Mouse (Mus musculus): ENCODE data around the gene Suds3.

The Suds3 gene

DNA sequence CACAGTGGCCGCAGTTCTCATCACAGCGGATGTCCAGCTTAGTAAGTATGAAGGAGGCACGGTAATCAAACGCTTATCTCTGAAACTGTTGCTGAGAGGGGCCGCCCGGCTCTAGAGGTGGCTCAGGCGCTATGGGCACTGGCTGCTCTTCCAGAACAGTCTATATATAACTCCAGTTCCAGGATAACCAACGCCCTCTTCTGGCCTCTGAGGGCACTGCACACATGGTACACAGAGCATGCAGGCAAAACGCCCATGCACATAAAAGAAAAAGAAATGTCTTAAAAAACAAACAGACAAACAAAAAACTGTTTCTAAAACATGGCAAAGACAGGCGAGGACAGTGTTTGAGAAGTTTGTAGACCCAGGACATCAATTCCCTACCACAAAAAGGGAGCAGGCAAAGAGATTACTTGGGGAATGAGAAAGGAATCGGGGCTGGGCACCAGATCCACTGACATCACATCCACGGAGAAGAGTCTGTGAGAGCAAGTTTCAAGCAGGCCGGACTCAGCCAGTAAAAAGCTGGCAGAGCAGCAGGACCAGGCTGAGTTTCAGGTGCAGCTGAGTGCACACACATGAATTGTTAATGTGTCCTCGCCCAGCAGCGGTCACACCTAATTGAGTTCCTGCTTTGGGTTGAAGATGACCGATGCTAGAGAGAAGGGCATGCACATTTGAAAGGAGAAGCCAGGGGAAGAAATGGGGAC lies 4.7 kb downstream of the Suds3 start:
- DNase-seq = peak in 1 of 2 experiments; percentile 63

DNA sequence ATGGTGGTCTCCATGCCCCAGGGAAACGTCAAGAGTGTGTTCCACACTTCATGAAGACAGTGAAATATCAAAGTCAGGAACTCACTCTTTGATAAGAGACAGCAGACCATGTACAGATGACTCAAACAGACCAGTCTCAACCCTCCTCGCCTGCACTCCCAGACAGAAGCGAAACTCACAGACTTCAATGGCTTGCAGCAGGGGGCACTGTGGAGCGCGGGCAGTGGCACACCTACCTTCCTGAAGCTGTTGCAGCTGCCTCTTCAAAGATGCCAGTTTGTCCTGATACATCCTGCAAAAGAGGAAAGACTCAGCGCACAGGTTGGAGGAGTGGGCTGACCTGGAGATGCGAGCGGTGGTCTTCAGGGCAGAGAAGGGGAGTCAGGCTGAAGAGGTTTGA lies 6.4 kb downstream of the Suds3 start:
- DNase-seq = peak in 1 of 2 experiments; percentile 60

DNA sequence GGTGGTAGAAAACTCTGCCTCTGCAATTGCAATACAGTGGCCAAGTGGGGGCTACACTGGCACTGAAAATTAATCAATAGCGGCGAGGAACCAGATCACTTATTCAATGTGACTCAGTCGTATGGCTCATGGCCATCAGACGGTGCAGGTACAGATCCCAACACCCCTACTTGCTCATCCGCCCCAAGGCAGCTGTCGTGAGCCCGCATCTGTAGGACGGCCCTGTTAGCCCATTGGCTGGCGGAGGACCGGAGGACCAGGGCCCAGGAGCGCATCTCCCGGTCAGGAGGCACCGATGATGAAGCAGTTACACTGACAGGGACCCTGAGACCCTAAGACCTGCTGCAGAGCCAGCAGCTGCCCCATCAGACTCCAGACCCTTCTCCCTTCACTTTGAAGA lies 7.2 kb downstream of the Suds3 start:
- no peak for DNase-seq

DNA sequence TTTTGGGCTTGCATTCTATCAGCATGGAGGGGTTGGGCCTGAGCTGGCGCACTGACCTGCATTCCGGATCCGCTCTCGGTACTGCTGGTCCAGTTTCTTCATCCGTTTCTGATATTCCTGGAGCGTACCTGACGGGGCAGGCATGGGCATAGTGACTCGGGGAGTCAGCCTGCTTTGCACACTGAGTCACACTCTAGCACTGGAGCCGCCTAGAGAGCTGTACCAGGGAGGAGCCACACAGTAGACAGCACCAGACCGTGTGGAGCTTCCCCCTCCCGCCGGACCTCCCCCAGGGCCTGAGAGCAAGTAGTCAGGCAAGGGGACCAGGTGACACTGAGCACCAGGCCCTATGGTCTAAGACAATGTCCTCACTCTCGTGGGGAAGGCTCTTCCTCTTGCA lies 7.6 kb downstream of the Suds3 start:
- no peak for DNase-seq

DNA sequence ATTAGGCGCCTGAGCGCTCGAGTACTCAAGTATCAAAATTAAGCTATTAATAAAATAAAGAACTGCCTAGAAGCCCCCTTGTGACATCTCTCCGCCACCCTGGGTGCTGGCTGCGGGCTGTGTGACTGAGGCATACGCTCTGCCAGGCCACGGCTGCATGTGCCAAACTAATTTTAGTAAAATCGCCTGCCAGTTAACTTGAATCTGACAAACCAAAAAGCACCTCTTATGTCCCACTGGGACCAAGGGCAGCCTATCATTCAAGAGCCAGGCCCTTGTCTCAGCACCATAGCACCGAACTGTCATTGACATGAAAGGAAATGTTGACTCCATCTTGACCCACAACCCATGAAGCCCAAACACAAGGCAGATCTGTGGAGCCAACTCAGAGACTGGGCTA lies 10.2 kb downstream of the Suds3 start:
- DNase-seq = peak; percentile 57 to 73

DNA sequence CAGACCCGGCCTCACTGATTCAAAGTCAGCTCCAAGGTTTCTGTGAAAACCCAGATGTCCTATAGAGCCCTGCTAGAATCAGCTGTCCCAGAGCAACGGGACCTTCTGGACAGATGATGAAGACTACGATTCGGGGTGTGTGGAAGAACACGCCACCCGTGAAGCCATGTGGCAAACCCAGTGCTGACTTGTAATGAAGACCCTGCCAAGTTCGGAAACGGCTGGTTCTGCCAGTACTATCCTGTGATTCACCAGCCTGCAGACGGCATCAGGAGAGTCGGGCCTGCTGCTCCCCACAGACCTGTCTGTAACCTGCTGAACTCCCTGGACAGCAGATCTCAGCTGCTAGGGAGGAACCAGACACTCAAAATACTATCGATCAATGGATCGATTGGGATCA lies 11.6 kb downstream of the Suds3 start:
- peak in 1 of 2 experiments; percentile 35 for DNase-seq

DNA sequence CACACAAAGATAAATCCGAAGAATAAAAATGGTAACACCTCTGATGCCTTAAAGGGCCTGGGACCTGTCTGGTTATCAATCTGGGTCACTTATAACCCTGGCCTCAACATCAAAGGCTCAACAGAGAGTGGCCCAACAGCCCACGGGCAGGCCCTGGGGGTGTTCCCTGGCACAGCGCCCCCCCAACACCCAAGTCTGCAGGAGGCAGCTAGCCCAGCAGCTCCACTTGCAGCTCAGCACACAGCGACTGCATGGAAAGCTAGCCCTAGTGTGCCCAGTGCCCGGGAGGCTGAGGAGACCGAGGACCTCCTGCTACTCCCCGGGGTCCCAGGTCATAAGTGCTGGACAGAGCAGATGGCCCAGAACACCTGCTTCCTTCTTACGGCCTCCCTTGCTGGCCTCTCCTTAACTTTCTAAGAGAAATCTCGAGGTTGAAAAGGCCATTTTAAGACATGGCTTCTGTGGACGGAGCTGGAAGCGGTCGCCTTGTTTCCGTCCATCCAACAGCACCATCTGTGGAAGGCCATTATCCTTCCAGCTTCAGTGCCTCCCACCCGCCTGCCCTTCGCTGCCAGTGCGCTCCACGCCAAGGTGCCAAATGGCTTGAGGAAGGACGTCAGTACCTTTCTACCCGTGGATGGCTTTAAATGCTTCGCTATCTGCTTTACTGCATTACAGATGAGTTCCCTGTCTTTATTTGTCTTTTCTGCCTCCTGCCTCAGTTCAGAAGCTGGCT lies 12.6 kb downstream of the Suds3 start:
- peak; percentile 77 to 81 for DNase-seq

DNA sequence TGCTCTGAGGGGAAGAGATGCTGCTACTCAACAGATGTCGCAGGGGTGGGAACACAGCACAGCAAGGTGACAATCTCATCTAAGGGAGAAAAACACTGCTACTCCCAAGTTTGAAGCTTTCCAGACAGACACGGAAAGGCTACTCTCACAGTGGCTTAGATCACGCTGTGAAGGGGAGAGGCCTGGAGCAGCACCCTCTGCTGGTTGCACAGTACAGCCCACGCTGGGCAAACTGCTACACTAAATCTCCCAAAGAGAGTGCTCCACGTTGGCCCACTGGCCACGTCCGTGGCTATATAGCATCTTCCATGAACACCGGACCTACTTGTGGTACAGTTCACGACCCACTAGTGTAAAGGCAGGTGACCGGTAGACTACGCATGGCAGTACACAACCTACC lies 16.2 kb downstream of the Suds3 start:
- DNase-seq = no peak

DNA sequence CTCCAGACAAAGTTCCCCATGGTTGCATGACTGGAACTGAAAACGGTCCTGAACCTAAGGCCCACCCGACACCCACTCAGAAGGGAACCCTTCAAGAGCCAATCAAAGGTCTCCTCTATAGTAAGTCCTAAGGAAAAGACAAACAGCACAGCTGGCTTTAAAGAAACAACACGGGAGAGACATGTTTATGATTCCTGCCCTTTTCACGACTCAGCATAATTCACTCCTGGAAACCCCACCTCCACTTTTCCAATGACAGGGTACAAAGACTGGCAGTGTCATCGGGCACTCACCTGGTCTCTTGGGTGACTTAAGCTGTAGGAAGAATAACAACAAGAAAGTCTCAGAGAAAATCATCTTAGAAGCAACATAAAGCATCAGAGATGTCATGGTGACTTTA lies 16.9 kb downstream of the Suds3 start:
- no peak for DNase-seq

DNA sequence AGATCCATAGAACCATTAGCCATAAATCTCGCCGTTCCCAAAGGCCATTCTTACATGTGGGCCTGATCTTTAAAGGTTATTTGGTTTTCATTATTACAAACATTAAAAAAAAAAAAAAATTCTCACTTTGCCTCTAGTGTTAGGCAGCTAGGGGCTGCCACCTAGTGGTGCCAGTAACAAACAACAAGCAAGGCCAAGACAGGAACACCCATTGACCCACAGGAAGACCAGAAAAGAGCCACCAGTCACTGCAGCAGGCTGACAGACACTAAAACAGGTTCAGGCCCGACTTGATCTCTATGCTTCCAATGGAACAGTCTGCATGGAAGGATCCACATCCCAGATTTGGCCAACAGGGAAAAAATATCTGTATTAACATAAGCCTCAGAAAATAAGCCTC lies 19.2 kb downstream of the Suds3 start:
- DNase-seq = peak; percentile 75 to 77

DNA sequence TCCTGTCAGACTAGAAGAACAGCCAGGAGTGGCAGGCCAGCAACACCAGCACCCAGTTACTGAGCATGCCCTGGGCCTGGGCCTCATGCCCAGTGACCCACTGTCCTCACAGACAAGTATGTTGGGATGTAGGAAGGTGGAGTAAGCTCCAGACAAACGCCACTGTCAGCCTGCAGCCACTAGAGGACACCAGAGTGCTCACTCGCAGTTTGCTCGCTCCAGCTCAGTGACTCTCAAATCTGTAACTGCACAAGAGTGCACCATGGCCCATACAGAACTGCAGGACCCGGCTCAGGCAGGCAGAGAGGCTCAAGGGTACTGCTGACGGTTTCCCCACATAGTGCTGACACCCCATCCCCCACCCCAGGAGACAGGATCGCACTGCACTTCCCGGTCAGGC lies 21.5 kb downstream of the Suds3 start:
- peak; percentile 78 to 80 for DNase-seq

DNA sequence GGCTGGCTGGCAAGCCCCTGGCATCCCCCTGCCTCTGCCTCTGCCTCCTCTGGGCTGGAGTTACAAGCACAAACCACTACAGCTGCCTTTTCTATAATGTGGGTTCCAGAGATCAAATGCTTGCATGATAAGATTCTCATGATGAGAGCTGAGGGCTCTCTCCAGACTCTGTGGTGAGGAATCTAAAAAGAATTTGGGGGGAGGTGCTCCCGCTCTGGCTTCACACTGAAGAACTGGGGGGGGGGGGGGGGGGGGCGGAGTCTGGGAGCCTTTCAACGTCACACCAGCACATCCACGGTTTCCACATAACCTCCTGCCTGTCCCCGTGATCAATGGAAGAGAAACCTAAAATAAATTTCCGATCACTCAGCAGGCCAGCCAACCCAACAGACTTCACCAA lies 26.1 kb downstream of the Suds3 start:
- DNase-seq = no peak

DNA sequence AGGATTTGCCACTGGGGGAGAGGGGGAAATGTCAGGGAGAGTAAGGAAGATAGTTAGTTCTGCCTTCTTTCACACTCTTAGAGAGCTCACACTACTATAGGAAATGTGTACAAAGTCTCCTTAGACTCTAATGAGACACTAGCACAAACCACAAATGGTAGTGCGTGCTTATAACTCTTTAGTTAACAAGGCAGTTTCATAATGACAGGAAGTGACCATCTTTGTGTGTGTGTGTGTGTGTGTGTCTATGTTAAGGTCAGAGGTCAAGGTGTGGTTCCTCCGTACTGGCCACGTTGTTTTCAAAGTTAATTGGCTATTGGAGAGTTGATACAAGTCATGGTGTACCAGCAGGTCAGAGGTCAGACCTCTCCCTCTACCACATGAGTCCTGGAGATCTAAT lies 26.8 kb downstream of the Suds3 start:
- DNase-seq = no peak

DNA sequence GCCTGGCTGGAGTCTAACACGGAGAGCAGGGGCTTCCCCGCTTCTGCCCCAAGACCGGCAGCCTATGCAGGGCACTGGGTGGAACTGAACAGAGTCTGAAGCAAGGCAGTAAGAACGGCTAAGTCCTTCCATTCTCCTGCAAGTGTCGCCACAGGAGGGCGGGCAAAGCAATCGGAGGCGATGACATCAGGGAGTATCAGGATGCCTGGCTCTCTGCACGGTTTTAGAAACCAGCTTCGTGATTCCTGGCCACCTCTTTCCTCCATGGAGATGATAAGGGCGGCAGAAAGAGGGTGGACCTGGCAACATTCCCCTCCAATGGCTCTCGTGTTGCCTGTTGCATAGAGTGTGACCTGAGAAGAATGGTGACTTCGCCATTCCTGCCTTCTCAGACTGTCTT lies 28.2 kb downstream of the Suds3 start:
- DNase-seq = peak in 1 of 2 experiments; percentile 60

DNA sequence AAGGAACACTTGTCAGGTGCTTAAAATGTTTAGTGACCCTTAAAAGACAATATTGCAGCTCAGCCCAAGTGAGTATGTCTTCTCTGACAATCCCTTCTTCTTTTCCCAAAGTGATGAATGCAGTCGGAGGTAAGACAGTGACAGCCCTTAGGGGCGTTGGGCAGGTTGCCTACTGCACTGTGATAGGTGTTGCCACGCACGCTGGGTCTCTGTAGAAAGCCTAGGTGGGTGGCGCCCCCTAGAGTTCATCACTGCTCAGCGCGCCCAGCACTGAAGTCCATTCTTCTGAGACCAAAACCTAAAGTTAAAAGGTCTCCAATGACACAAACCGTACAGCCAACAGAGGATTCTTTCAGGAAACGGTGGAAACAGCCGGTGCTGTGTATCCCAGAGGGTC lies 46.4 kb downstream of the Suds3 start:
- DNase-seq = peak; percentile 93 to 96

DNA sequence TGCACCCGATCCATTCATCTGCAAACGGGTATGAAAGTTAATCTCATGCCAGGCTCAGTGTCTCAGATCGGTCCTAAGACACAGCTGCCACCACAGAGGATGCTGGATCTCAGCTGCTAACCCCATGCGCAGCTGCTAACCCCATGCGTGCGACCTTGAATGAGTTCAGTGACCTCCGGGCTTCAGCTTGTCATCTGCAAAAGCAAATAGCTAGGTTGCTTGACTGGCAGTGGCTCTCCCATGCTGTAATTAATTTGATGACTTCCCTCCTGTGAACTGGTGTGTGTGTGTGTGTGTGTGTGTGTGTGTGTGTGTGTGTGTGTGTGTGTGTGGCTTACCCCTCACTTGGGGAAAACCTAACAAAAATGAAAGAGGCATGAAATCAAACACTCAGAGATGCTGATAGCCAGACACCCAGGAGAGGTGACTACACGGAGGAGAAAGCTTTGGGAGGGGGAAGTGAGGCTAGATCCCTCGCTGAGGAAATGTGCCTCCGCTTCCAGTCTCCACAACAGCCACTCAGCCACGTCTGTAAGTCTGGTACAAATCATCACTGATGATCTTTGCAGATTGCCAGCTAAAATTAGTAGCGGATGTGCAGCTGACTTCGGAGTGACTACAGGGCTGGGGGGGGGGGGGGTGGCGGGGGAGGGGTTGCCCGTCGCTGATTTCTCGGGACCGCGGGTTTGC lies 47.0 kb downstream of the Suds3 start:
- peak in 1 of 2 experiments; percentile 50 for DNase-seq

DNA sequence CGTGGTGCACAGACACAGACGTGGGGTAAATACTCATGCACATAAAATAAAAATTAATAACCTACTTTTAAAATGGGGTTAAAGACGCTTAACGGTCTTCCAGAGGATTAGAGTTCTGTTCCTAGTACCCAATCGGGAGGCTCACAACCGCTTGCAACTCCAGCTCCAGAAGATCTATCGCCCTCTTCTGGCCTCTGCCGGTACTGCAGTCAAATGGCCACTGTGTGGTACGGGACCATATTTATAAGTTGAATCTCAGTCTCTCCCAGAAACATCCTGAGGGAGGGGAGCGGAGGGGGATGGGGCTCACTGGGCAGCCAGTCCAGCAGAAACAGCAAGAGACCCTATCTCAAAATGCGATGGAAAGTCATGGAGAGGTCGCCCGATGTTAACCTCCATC lies 47.7 kb downstream of the Suds3 start:
- DNase-seq = peak; percentile 50 to 74

DNA sequence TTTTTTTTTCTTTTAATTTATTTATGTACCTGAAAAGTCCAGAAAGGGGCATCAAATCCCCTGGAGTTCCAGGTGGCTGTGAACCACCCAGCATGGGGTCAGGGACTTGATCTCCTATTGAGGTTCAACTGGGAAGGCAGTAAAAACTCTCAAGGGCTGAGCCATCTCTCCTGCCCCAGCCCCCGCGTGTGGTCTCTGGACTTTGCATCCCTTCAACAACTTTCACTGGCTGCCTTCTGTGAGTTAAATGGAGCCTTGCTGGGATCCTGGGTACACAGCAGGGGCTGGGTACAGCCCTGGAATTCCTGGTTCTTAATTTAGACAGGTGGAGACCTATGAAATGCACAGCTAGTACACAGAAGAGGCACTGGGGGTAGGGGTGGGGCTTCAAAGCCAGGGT lies 54.7 kb downstream of the Suds3 start:
- peak; percentile 61 to 62 for DNase-seq

DNA sequence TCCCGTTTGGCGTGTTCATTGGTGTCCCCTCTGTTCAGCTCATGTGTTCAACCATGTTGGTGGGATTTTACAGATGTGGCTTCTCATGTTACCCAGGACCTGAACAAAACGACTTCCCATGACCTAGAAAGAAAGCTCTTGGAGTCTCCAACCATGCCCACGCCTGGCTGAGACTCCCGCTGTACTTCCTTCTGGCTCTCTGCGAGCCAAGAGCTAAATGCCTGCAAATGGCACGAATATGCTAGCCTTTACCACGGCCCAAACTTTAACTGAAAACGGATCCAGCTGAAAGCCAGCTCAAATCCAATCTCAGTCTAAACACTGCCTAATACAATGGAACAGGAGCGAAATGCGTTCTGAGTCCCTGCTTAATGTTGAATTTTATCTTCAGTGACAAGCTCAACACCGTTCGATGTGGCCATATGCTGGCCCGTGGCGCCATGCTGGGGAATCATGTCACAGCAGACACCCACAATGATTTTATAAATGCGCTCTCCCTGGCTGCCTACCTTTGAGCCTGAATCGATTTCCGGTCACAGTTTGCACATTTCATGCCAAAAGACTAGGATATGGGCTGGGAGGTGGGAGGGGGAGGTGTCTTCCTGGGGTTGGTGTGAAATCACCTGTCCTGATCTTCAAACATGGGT lies 55.3 kb downstream of the Suds3 start:
- DNase-seq = peak; percentile 85 to 89

DNA sequence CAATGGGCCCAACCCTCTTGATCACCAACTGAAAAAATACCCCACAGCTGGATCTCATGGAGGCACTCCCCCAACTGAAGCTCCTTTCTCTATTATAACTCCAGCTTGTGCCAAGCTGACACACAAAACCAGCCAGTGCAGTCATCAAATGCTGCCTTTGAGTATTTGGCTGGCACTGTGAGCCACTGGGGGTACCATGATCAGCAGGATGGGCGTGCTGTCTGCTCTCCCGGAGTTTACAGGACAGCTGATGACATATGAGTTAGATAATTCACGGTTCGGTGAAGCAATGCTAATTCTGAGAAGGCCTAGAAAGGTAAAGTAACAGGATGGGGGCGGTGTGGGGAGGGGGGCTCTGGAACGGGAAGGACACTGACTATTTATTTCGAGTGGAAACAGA lies 66.0 kb downstream of the Suds3 start:
- DNase-seq = no peak

DNA sequence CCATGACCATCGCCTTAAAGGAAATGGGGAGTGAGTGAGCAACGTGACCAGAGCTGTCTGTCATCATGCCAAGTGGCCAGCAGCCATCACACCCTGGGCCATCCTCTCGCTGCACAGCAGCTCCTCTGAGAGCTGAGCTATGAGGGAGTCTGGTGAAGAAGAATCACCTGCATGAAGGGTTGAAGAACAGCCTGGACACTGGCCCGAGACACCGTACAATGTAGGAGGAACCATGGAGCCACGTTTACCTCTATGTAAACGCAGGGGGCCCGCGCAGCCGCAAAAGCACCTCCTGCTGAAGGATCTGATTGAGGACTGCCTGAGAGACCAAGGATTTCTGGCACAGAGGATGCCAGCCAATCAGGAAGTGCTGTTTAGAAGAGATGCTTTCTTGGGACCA lies 70.8 kb downstream of the Suds3 start:
- peak; percentile 81 to 85 for DNase-seq

DNA sequence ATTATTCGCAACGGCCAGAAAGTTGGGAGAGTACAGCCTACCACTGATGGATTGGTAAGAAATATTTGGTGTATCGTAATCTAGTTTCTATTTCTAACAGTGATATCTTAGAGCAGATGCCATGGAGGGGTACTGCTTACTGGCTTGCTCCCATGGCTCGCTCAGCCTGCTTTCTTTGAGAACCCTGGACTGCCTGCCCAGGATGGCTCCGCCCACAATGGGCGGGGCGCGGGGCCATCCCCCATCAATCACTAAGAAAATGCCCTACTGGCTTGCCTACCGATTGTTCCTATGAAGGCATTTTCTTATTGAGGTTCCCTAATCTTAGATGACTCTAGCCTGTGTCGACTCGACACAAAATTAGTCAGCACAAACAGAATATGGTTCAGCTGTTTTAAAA lies 73.3 kb downstream of the Suds3 start:
- no peak for DNase-seq
